Mouse (Mus musculus) layer of hippocampus, adult 2 months (tissue): Measurements from ENCODE around the gene Aldh8a1. TPM values are rescaled to one million over a fixed set of nuclear protein-coding genes. Genes with fewer than 3 reads are reported as not detected.
A peak's percentile ranks its signal among the peaks of the same experiment; 100 is the strongest.

Source experiments
- DNase-seq, 2 experiments: peaks; one replicate each; pipeline ENCODE4 v3.0.0; 2022; ENCODE audit warnings: low spot score in 2 of 2
- H3K27ac ChIP-seq: fragments of 200-600 bp; 2 replicates; pipeline ENCODE4 v1.8.1; 2022
- H3K4me3 ChIP-seq: fragments of 200-600 bp; 2 replicates; pipeline ENCODE4 v1.8.1; 2022; ENCODE audit warnings: mild to moderate bottlenecking
- CTCF ChIP-seq: fragments of 200-600 bp; conservative IDR thresholded peaks from 2 replicates; pipeline ENCODE4 v1.8.1; 2022; ENCODE audit warnings: antibody characterized with exemption, mild to moderate bottlenecking, moderate library complexity
- total RNA-seq, 2 experiments: library from RNA; stranded (reverse); gene quantifications; 2 replicates each; pipeline ENCODE4 v1.2.3; 2021

Gene Aldh8a1
- total RNA-seq, 2 experiments from 2014 or later = 0.20 TPM; not detected in 1

DNA sequence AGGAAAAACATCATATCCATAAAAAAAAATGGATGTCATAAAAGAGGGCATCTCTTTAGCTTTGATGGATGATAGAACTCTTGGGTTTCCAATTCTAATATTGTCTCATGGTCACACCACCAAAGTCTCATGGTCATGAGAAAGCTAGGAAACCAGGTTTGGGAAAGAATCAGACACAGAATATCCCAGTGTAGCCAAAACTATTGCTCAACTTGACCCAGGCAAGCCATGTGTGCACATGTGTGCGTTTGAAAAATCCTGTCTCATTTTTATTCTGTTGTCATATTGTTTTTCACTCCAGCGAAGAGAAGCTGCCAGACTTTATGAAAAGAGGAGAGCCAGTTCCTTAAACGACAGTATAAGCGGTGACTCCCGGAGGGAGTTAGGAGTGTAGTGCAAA lies 33.6 kb downstream of the Aldh8a1 start:
- Histone ChIP-seq H3K4me3 (no peak overlapping the region), H3K27ac (no peak overlapping the region)
- DNase-seq = no peak
- no peak for TF ChIP-seq CTCF

DNA sequence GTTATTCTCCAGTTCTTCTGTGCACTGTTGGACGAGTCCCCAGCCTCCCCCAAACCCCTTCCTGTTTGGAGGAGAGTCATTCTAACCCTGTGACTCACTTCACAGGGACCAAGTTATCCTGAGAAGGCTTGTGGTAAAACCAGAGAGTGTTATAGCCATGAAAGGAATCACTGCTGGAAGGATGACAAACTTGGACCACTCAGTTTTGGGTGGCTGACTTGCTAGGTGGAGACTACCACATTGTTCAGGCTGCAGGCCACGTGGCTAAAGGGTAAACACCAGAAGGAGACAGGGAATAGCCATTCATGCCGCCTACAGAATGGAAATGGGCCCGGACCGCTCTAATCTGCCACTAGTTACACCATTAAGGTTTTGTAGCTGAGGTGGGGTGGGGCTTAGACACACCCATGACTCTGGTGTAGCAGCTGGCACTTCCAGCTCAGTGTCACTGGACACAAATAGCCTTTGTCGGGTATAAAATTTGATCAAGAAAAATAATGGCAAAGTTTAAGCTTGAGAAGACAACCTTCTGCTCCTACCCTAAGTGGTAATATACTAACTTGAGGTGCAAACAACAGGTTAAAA lies 34.6 kb downstream of the Aldh8a1 start:
- DNase-seq = no peak
- H3K4me3 ChIP-seq = no peak overlapping the region
- TF ChIP-seq CTCF = no peak

DNA sequence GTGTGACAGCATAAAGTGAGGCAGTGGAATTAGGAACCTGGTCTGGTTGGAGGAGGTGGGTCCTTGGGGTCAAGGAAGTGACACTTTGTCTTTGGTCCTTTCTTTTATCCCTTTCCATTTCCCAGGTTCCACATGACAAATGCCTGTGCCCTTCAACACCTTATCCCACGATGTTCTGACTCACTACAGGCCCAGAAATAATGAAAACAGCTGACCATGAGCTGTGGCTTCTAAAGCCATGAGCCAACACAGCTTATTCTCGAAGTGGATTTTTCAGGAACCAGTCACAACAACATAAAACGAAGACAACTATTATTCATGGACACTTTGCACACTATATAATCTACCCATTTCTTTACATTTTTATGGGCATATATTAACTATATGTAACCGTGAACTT lies 37.9 kb downstream of the Aldh8a1 start:
- TF ChIP-seq CTCF = no peak
- H3K27ac ChIP-seq = no peak overlapping the region
- H3K4me3 ChIP-seq = no peak overlapping the region
- DNase-seq = no peak

More for the DNA sequence above, 34.6 kb downstream of the Aldh8a1 start:
- no peak overlapping the region for H3K27ac ChIP-seq

DNA sequence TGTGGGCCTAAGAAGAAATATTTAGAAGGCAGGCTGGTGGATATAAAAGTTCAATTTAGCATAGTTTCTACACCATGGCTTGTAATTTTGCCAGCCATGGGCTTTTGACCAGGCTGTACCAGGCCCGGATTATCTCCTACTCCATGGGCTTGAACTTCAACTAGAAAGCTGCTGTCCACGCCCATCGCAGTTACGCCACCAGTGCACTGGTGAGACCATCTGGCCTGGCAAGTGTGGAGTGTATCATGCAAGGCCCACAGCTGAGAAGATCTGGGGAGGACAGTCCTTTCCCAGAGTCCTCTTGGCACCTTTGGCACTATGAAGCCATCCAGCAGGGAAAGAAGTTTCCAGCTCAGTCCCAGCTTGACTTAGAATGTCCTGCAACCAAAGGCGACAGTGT lies 39.1 kb downstream of the Aldh8a1 start:
- no peak for TF ChIP-seq CTCF
- H3K4me3 ChIP-seq = no peak overlapping the region
- no peak overlapping the region for H3K27ac ChIP-seq
- no peak for DNase-seq

DNA sequence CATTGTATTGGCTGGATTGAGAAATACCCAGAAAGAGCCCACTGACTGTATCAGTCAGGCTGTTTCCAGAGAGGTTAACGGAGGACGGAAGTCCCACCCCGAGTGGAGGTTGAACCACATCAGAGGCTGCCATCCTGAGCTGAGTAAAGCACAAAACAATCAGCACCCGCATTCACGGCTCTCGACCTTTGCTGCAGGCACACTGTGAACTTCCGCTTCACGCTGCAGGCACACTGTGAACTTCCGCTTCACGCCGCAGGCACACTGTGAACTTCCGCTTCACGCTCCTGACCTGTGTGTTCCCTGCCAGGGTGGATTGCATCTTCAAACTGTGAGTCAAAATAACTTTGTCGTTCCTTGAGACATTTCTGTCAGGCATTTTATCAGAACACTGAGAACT lies 42.1 kb downstream of the Aldh8a1 start:
- H3K4me3 ChIP-seq = no peak overlapping the region
- no peak overlapping the region for H3K27ac ChIP-seq
- no peak for DNase-seq
- TF ChIP-seq CTCF = no peak

DNA sequence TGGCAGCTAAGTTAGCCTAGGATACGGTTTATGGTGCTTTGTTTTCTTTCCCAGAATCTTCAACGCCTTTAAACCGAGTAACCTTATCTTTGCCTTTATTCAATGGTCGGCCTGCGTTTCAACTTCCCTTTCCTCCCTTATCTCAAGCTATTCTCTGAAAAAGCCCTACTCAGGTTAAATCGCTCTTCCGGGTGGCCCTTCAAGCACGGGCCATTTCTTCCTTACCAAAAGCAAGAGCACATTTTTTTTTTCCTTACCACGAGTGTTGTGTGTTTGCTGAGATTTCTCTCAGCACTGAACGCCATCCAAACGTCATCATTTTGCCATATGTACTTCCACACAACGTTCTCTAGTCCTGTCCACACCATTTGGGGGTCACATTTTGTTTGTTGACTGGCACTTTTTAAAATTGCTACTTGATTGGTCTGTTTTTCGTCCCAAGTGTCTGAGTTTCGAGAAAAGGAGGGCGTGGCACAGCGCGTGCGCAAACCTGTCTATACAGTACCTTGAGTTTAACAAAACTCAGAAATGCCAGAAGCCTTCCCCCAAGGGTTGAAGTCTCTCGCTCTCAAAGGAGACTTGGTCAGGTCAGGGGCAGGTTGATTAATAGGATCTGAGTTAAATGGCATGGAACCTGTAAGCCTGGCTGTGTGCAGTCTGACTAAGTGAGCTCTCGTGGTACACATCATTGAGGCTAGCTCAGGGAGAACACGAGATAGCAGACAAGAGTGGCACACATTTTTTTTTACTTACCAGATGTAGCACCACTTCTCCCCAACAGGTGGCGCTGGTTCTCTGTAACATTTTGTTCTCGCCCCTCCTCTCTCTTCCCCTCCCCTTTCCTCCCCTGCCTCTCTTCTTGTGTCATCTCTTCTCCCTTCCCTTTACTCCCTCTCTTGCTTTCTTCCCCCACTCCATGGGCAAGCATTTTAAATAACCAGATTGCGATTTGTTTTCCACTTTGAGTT lies 43.6 kb downstream of the Aldh8a1 start:
- peak; percentile 78 for TF ChIP-seq CTCF
- no peak overlapping the region for H3K27ac ChIP-seq
- H3K4me3 ChIP-seq = no peak overlapping the region
- peak; percentile 27 to 63 for DNase-seq

DNA sequence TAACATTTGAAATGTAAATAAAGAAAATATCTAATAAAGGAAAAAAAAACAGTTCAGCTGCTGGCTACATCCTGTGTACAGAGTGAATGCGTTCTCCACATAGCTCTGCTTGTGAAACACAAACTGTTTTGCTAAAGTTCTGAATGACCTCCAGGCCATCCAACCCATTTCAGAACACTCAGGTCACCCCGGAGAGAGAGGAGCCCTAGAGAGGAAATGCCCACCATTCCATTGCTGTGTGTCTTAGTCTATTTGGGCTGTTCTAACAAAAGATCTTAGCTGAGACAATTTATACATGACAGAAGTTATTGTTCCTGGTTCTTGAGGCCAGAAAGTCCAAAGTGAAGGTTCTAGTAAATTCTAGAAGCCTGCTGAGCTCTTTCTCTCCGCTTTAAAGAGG lies 49.4 kb downstream of the Aldh8a1 start:
- no peak overlapping the region for H3K27ac ChIP-seq
- DNase-seq = no peak
- H3K4me3 ChIP-seq = no peak overlapping the region
- no peak for TF ChIP-seq CTCF

DNA sequence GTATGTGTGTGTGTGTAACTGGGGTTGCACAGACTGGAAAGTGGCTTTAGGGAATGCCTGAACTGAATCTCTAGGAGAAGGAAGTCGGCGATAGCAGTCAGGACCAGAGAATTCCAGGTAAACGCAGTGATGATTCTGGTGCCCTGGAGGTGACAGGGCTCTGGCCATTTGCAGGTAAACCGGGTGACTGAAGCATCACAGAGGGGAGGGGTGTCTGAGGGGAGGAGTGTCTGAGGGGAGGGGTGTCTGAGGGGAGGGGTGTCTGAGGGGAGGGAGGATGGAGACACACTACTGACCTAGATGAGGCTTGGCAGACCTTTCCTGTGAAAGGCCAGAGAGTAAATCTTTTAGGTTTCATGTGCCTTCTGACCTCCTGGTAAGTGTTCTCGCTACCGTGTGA lies 50.9 kb downstream of the Aldh8a1 start:
- no peak for DNase-seq
- TF ChIP-seq CTCF = no peak
- no peak overlapping the region for H3K27ac ChIP-seq
- no peak overlapping the region for H3K4me3 ChIP-seq

DNA sequence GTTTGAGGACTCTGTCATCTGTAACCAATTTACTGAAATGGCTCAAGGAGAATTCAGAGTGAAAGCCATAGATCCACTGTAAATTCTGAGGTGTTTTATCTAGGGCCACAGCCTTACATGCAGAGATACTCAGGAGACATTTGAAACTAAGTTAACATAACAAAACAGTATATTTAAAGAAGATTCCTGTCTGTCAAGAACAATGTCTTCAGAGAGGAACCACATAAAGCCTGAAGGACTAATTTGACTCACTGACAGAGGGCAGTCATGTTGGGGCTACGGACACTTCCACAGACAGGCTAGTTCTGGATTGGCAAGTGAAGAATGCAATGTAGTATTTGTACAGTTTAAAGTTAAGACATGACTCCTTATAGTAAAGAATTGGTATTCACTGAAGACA lies 62.2 kb downstream of the Aldh8a1 start:
- TF ChIP-seq CTCF = no peak
- H3K27ac ChIP-seq = no peak overlapping the region
- DNase-seq = no peak

DNA sequence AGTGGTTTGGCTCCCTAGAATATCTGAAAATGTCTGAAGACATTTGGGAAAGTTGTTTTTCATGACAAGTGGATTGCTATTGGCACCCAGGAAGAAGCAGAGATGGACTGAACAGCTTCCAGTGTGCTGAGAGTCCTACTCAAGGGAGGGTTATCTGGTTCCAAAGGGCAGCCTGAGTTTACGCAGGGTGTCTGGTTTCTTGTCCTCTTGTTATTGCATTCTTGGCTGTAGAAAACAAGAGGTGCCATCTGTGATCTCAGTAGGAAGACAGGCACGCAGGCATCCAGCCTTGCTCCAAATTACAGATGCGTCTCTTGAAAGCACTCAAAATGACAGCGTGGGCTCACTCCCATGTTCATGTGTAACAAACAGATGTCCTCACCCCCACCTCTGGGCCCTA lies 63.9 kb downstream of the Aldh8a1 start:
- no peak for TF ChIP-seq CTCF
- DNase-seq = no peak
- Histone ChIP-seq H3K4me3 (no peak overlapping the region), H3K27ac (no peak overlapping the region)

More for the DNA sequence above, 62.2 kb downstream of the Aldh8a1 start:
- H3K4me3 ChIP-seq = no peak overlapping the region

DNA sequence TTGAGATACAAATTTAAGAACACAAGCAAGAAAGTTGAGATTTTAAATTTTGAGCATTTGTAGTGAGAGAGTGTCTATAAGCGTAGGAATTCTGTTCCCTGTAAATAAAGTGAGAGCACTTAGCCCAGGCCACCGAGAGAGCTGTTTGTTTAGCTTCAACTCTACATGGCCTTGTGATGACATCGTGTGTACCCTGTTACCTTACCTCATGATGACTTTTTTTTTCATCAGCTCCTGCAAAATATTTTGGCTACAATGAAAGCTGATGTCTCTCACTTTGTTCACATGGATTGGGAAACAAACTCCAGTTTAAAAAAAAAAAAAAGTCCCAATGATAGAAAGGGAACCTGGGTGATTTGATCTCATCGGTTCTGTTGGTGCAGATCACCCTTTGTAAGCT lies 64.6 kb downstream of the Aldh8a1 start:
- Histone ChIP-seq H3K27ac (no peak overlapping the region), H3K4me3 (no peak overlapping the region)
- no peak for TF ChIP-seq CTCF
- no peak for DNase-seq

DNA sequence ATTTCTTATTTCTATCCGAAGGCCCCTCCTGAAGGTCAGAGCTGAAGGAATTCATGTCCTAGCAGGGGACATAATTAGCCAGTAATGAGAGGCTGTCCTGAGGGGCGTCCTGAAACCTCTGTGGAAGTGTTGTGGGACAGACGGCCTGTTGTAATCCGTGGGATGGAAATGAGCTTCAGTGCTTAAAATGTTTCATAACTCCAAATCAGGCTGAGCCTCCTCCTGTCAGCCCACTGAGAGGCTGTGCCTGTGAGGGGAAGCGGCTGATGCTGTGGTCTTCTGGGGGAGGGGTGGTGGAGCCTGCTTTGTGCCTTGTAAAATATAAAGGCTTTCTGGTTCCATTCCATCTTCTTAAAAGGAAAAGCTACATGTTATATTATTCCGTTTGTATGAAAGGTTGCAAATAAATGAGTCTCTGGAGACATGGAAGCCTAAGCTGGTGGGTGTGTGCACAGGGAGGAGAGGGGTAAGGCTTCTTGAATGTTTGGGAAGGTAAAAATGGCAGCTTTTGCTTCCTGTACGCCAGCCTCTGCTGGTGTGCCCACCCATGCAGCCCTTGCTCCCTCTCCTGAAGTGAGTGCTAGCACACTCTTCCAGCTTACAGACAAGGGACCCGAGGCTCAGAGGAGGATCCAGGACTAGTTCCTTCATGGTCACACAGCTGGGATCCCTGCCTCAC lies 66.7 kb downstream of the Aldh8a1 start:
- H3K4me3 ChIP-seq = no peak overlapping the region
- DNase-seq = peak; percentile 50 to 53
- no peak for TF ChIP-seq CTCF
- H3K27ac ChIP-seq = peak overlapping the region; percentile 80

DNA sequence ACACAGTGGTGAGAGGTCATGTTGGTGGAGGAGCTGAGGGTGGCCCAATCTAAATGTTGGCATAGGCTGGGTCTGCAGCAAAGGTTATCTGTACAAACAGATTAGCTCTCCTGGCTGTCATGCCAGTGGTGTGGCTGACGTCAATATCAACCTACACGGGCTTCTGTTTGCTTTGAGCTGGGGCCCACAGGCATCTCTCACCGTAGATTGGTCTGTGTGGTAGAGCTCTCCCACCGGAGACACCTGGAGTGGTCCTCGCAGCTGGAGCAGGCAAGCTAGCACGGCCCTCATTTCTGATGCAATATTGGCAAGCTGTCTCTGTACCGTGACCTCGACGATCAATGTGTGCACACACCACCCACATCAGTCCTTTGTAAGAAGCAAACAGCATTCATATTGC lies 67.3 kb downstream of the Aldh8a1 start:
- TF ChIP-seq CTCF = no peak
- no peak overlapping the region for H3K4me3 ChIP-seq
- DNase-seq = no peak
- peak overlapping the region; percentile 80 for H3K27ac ChIP-seq

Other genes with a start within 250 kb of the Aldh8a1 start
- under 1 TPM; 0.44 to 0.66 TPM for gene Myb, start 216.3 kb upstream of the Aldh8a1 start, total RNA-seq
- 10 to 100 TPM; 62.0 to 68.9 TPM for gene Hbs1l, start 81.3 kb upstream of the Aldh8a1 start, total RNA-seq
- not detected for gene 1700020N01Rik, start 215.9 kb downstream of the Aldh8a1 start, total RNA-seq